Mouse (Mus musculus) heart, embryonic 12.5 days (tissue): ENCODE measurements around the gene Hspb9. TPM values are rescaled to one million over a fixed set of nuclear protein-coding genes. Genes with fewer than 3 reads are reported as not detected.

Experiments used
- ATAC-seq: fragments of 200-750 bp; cut with Nextera tagmentation; 2 replicates; pipeline ENCODE4 v1.8.0; 2017; ENCODE audit warnings: moderate TSS enrichment, moderate library complexity; ENCODE audit not compliant: insufficient number of reproducible peaks, low FRiP score
- H3K27ac ChIP-seq: fragments of 300-500 bp; sonication (generic); 2 replicates; pipeline ENCODE4 v1.5.1; 2016; ENCODE audit warnings: mild to moderate bottlenecking, moderate library complexity; ENCODE audit not compliant: poor library complexity, severe bottlenecking
- H3K27me3 ChIP-seq: fragments of 300-500 bp; sonication (generic); replicated peaks from 2 replicates; pipeline ENCODE4 v1.6.1; 2016; ENCODE audit warnings: mild to moderate bottlenecking, moderate library complexity
- H3K36me3 ChIP-seq: fragments of 300-500 bp; sonication (generic); 2 replicates; pipeline ENCODE4 v1.6.1; 2016; ENCODE audit warnings: mild to moderate bottlenecking, moderate library complexity
- H3K4me1 ChIP-seq: fragments of 300-500 bp; sonication (generic); replicated peaks from 2 replicates; pipeline ENCODE4 v1.6.1; 2016; ENCODE audit warnings: mild to moderate bottlenecking
- H3K4me2 ChIP-seq: fragments of 300-500 bp; sonication (generic); 2 replicates; pipeline ENCODE4 v1.6.1; 2016; ENCODE audit warnings: mild to moderate bottlenecking, moderate library complexity
- H3K4me3 ChIP-seq: fragments of 300-500 bp; sonication (generic); 2 replicates; pipeline ENCODE4 v1.5.1; 2016; ENCODE audit warnings: mild to moderate bottlenecking
- H3K9ac ChIP-seq: fragments of 300-500 bp; sonication (generic); 2 replicates; pipeline ENCODE4 v1.6.1; 2016; ENCODE audit warnings: mild to moderate bottlenecking, moderate library complexity
- H3K9me3 ChIP-seq: fragments of 300-500 bp; sonication (generic); replicated peaks from 2 replicates; pipeline ENCODE4 v1.6.1; 2016; ENCODE audit warnings: mild to moderate bottlenecking, moderate library complexity
- WGBS: fragments of 180-500 bp; shearing (Covaris S2); methylation state at CpG from one replicate; pipeline ENCODE4 v1.1.7; 2016; 5-methylcytosine and 5-hydroxymethylcytosine counted together
- polyA plus RNA-seq: library from polyadenylated mRNA; unstranded; fragments of >200 nt; fragmentation: Nextera tagmentation; extraction: Ambion mirVana; gene quantifications from 2 replicates; pipeline ENCODE4 v1.2.1, GENCODE M21; 2016

The Hspb9 gene
- polyA plus RNA-seq, 1 experiment from 2014 or later = not detected

- Histone ChIP-seq H3K27ac (no peak overlapping the region), H3K36me3 (no peaks in the 10 kb centered on the region), H3K4me3 (no peak overlapping the region), H3K9ac (no peak overlapping the region), H3K4me2 (no peak overlapping the region), H3K4me1 (no peaks in the 10 kb centered on the region), H3K9me3 (no peaks in the 10 kb centered on the region; the same call in 1 of the 2 replicates), H3K27me3 (peaks cover 73% of the 10 kb centered on the region)
- no peak for ATAC-seq
- 62% methylated on average over 4 of the region's 4 CpGs for WGBS
These were observed 35.0 kb downstream of the Hspb9 start for GRCm38 (mm10) chr11:100748620-100749019.

- no peak for ATAC-seq
These were observed 35.8 kb downstream of the Hspb9 start for GRCm38 (mm10) chr11:100749469-100749868.

DNA sequence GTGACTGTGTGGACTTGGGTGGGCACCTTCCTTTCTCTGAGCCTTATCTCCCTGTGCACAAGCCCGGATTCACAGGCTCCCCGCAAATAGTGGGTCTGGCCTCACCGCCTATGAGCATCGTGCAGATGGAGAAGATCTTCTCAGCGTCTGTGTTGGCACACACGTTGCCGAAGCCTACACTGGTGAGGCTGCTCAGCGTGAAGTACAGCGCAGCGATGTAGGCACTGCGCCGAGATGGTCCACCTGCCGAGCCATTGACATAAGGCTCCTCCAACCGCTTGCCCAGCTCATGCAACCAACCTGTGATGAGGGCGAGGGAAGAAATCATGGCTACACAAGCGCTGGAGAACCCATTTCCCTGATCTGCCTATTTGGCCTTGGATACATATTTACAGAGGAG is 36.5 kb downstream of the Hspb9 start:
- H3K4me2 ChIP-seq = no peak overlapping the region

More at GRCm38 (mm10) chr11:100749469-100749868, 35.8 kb downstream of the Hspb9 start:
- Histone ChIP-seq H3K9ac (no peak overlapping the region), H3K9me3 (no peaks in the 10 kb centered on the region; the same call in 1 of the 2 replicates), H3K4me3 (no peak overlapping the region), H3K4me2 (no peak overlapping the region), H3K4me1 (no peaks in the 10 kb centered on the region), H3K27me3 (peaks cover 81% of the 10 kb centered on the region), H3K36me3 (no peaks in the 10 kb centered on the region), H3K27ac (no peak overlapping the region)
- 28% methylated on average over 25 of the region's 25 CpGs for WGBS

GRCm38 (mm10) chr11:100752294-100752693 is 38.6 kb downstream of the Hspb9 start:
- no peaks in the 10 kb centered on the region for H3K36me3 ChIP-seq
- H3K4me1 ChIP-seq = no peaks in the 10 kb centered on the region
- peaks cover 86% of the 10 kb centered on the region for H3K27me3 ChIP-seq
- no peak overlapping the region for H3K4me3 ChIP-seq
- H3K9me3 ChIP-seq = no peaks in the 10 kb centered on the region; the same call in 1 of the 2 replicates
- WGBS = 33% methylated on average over 10 of the region's 10 CpGs
- H3K27ac ChIP-seq = no peak overlapping the region
- no peak overlapping the region for H3K4me2 ChIP-seq
- no peak overlapping the region for H3K9ac ChIP-seq
- no peak for ATAC-seq

More for the DNA sequence above, 36.5 kb downstream of the Hspb9 start:
- ATAC-seq = no peak
- Histone ChIP-seq H3K27me3 (peaks cover 87% of the 10 kb centered on the region), H3K9me3 (no peaks in the 10 kb centered on the region; the same call in 1 of the 2 replicates), H3K36me3 (no peaks in the 10 kb centered on the region), H3K4me3 (no peak overlapping the region), H3K9ac (no peak overlapping the region), H3K27ac (no peak overlapping the region), H3K4me1 (no peaks in the 10 kb centered on the region)
- WGBS = 83% methylated on average over 16 of the region's 16 CpGs

DNA sequence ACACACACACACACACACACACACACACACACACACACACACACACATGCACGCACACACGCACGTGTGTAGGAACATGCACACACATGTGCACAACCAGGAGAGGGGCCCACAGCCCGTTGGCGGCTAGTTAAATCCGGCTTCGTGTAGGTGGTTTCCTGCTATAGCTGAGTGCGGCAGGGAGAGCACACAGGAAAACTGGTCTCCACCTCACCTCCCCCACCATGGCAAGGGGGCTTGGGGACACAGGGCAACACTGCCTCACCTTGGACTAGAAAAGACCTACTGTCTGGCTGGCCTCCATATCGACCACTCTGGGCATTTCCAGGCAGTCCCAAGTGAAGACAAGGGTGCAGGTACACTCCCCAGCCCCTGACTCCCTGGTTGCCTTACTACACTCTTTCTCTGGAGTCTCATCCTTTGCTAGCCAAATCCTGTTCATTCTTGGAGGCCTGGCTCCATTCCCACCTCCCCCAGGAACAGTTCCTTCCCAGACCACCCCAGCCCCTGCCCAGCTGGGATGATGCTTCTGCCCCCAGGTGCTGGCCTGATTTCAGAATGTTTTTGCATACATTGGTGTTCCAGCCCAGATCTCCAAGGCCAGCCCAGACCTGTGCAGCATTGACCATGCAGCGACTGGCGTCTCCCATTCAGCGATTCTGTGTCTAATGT is 40.5 kb downstream of the Hspb9 start:
- Histone ChIP-seq H3K4me2 (no peak overlapping the region), H3K27me3 (peaks cover 84% of the 10 kb centered on the region), H3K36me3 (no peaks in the 10 kb centered on the region), H3K9me3 (no peaks in the 10 kb centered on the region; the same call in 1 of the 2 replicates), H3K27ac (no peak overlapping the region), H3K4me1 (peaks cover 4% of the 10 kb centered on the region; the same call in 1 of the 2 replicates), H3K9ac (no peak overlapping the region), H3K4me3 (no peak overlapping the region)
- no peak for ATAC-seq
- 76% methylated on average over 12 of the region's 12 CpGs for WGBS

GRCm38 (mm10) chr11:100754693-100755057 is 41.0 kb downstream of the Hspb9 start:
- 83% methylated on average over 3 of the region's 3 CpGs for WGBS
- no peak overlapping the region for H3K4me3 ChIP-seq
- no peak overlapping the region for H3K4me2 ChIP-seq
- peaks cover 84% of the 10 kb centered on the region for H3K27me3 ChIP-seq
- no peak overlapping the region for H3K27ac ChIP-seq
- no peak overlapping the region for H3K9ac ChIP-seq
- peaks cover 9% of the 10 kb centered on the region for H3K4me1 ChIP-seq
- no peak for ATAC-seq
- no peaks in the 10 kb centered on the region for H3K36me3 ChIP-seq
- no peaks in the 10 kb centered on the region; the same call in 1 of the 2 replicates for H3K9me3 ChIP-seq

- no peak for ATAC-seq
These were observed 42.8 kb downstream of the Hspb9 start for GRCm38 (mm10) chr11:100756476-100756875.

GRCm38 (mm10) chr11:100757566-100757965 is 43.9 kb downstream of the Hspb9 start:
- Histone ChIP-seq H3K4me1 (peaks cover 18% of the 10 kb centered on the region), H3K9ac (no peak overlapping the region), H3K36me3 (no peaks in the 10 kb centered on the region), H3K4me3 (no peak overlapping the region), H3K4me2 (no peak overlapping the region), H3K9me3 (no peaks in the 10 kb centered on the region), H3K27me3 (peaks cover 83% of the 10 kb centered on the region), H3K27ac (no peak overlapping the region)
- ATAC-seq = no peak
- WGBS = 81% methylated on average over 12 of the region's 12 CpGs

More at GRCm38 (mm10) chr11:100756476-100756875, 42.8 kb downstream of the Hspb9 start:
- H3K9ac ChIP-seq = no peak overlapping the region
- H3K27ac ChIP-seq = no peak overlapping the region
- H3K4me3 ChIP-seq = no peak overlapping the region
- 58% methylated on average over 6 of the region's 6 CpGs for WGBS
- peaks cover 12% of the 10 kb centered on the region for H3K4me1 ChIP-seq
- H3K4me2 ChIP-seq = no peak overlapping the region
- peaks cover 86% of the 10 kb centered on the region for H3K27me3 ChIP-seq
- H3K36me3 ChIP-seq = no peaks in the 10 kb centered on the region
- no peaks in the 10 kb centered on the region; the same call in 1 of the 2 replicates for H3K9me3 ChIP-seq

DNA sequence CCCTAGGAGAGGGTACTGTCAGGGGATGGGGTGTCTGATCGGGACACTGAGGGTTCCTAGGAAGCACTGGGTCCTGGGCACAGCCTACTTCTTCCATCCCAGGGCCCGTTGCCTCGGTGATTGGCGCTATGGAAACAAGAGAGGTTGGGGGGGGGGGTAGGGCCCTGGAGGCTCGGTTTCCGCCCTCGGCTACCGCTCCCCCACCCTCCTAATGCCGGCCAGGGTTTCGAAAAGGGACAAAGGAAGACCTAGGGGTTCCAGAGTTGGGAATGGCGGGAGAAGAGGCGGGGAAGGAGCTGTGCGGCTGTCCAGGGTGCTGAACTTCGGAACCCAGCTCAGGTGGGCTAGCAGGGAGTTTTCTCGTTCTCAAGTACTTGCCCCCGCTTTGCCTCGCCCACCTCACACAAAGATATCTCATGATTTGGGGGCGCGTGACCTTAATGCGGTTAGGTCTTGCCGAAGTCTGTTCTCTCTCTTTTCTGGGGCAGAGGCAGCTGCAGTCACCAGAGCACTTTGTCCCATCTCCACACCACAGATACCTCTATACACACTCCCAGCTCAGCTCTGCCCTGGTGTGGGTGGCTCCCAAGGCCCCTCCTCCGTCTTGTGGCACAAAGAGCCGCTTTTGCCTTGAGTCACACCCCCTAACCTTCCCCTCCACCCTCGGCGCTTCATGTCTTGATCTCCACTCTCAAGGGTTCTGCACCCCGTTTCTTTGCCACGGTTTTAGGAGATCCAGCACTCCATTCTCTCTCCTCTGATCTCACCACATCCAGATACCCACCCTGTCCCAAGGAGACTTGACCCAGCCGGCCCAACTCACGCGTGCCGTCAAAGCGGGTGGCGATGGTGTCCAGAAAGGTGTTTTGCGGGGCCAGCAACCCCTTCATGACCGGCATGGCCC is 45.3 kb downstream of the Hspb9 start:
- peak overlapping the region; percentile 32 for H3K4me3 ChIP-seq
- H3K27me3 ChIP-seq = peaks cover 84% of the 10 kb centered on the region

GRCm38 (mm10) chr11:100759611-100760233 is 46.1 kb downstream of the Hspb9 start, which contains the start of gene Kcnh4:
Gene Kcnh4 (minus strand): TSS chr11:100759942.
- Histone ChIP-seq H3K4me3 (peak within 1 kb of the TSS; percentile 32), H3K27me3 (peaks cover 76% of the 10 kb centered on the region), H3K36me3 (no peaks in the 10 kb centered on the region), H3K27ac (no peak within 1 kb of the TSS), H3K4me2 (peak within 1 kb of the TSS; percentile 60), H3K9ac (no peak within 1 kb of the TSS), H3K4me1 (peaks cover 18% of the 10 kb centered on the region), H3K9me3 (no peaks in the 10 kb centered on the region)
- WGBS = 2% methylated on average over 49 of the region's 51 CpGs
- peak; percentile 54 for ATAC-seq

More for the DNA sequence above, 45.3 kb downstream of the Hspb9 start:
- WGBS = 2% methylated on average over 35 of the region's 35 CpGs
- Histone ChIP-seq H3K9ac (no peak overlapping the region), H3K4me2 (peak overlapping the region; percentile 60), H3K9me3 (no peaks in the 10 kb centered on the region), H3K4me1 (peaks cover 18% of the 10 kb centered on the region), H3K27ac (no peak overlapping the region), H3K36me3 (no peaks in the 10 kb centered on the region)
- ATAC-seq = no peak
